Comparison of ENCODE assay signal across 8 mouse cellular contexts in genomic region chr3:122618402-122618801, GRCm38 (mm10). TPM values are rescaled to one million over a fixed set of nuclear protein-coding genes. Genes with fewer than 3 reads are reported as not detected.
DNase-seq lines count a peak whose midpoint lies in the region; ATAC-seq and TF ChIP-seq lines count a peak whose summit lies in the region.

No protein-coding gene starts in this region.

- H3K9me3 ChIP-seq in heart, embryonic 11.5 days (replicated peaks; ENCODE audit: control insufficient read depth, low read length): no peaks in the 10 kb centered on the region
- H3K9me3 ChIP-seq in kidney, embryonic 15.5 days (replicated peaks): no peaks in the 10 kb centered on the region
- no peaks in the 10 kb centered on the region for H3K9me3 ChIP-seq in lung, embryonic 16.5 days (ENCODE audit: control insufficient read depth, low read length)

- H3K9ac ChIP-seq in heart, embryonic 11.5 days (ENCODE audit: low read depth, low read length): peak overlapping the region; percentile 96
- H3K9ac ChIP-seq in kidney, embryonic 15.5 days: peak overlapping the region; percentile 97
- peak overlapping the region; percentile 99 for H3K9ac ChIP-seq in lung, embryonic 16.5 days (ENCODE audit: low read length)

- TF ChIP-seq CTCF in layer of hippocampus, adult 2 months (conservative IDR thresholded peaks at IDR 0.05): peak; percentile 29
- peak; percentile 37; the same call in 1 of the 2 replicates for TF ChIP-seq CTCF in brain, embryonic 14.5 days (IDR thresholded peaks at IDR 0.05; ENCODE audit: borderline replicate concordance, extremely low read depth, insufficient read depth, insufficient read length)

- H3K27me3 ChIP-seq in heart, embryonic 11.5 days (ENCODE audit: control insufficient read depth, insufficient read depth, low read length): no peaks in the 10 kb centered on the region
- H3K27me3 ChIP-seq in kidney, embryonic 15.5 days: no peaks in the 10 kb centered on the region
- no peaks in the 10 kb centered on the region for H3K27me3 ChIP-seq in lung, embryonic 16.5 days (ENCODE audit: control insufficient read depth, insufficient read depth, low read depth, low read length)

- H3K36me3 ChIP-seq in heart, embryonic 11.5 days (ENCODE audit: control insufficient read depth, insufficient read depth, low read length): no peaks in the 10 kb centered on the region
- H3K36me3 ChIP-seq in kidney, embryonic 15.5 days: no peaks in the 10 kb centered on the region
- H3K36me3 ChIP-seq in lung, embryonic 16.5 days (ENCODE audit: control insufficient read depth, insufficient read depth, low read length): no peaks in the 10 kb centered on the region

- H3K4me2 ChIP-seq in heart, embryonic 11.5 days: peak overlapping the region; percentile 96
- peak overlapping the region; percentile 88 for H3K4me2 ChIP-seq in kidney, embryonic 15.5 days
- peak overlapping the region; percentile 69 for H3K4me2 ChIP-seq in lung, embryonic 16.5 days (ENCODE audit: low read depth, low read length)

- ATAC-seq in heart, embryonic 11.5 days (replicated peaks; ENCODE audit: insufficient number of reproducible peaks, low FRiP score, low TSS enrichment): no peak
- 0 out of 2 replicates have a peak, but pooled peaks have one; percentile 5 for ATAC-seq in kidney, embryonic 15.5 days (replicated peaks; ENCODE audit: low FRiP score)
- peak; percentile 13; the same call in 1 of the 2 replicates for ATAC-seq in lung, embryonic 16.5 days (ENCODE audit: low read depth)
- ATAC-seq in inflammation-experienced regulatory T-cells, adult 6 months: no peak

- TF ChIP-seq POLR2A in brain, embryonic 14.5 days (IDR thresholded peaks at IDR 0.05; ENCODE audit: borderline replicate concordance, extremely low read depth, insufficient read depth, insufficient read length, poor library complexity, severe bottlenecking): no peak

- H3K4me1 ChIP-seq in heart, embryonic 11.5 days (ENCODE audit: control insufficient read depth, insufficient read depth, low read length): peaks cover 15% of the 10 kb centered on the region
- H3K4me1 ChIP-seq in kidney, embryonic 15.5 days: peaks cover 39% of the 10 kb centered on the region
- peaks cover 12% of the 10 kb centered on the region for H3K4me1 ChIP-seq in lung, embryonic 16.5 days (replicated peaks; ENCODE audit: control insufficient read depth, insufficient read depth, low read length)

- no peak for DNase-seq in layer of hippocampus, adult 2 months (ENCODE audit: low spot score in 2 of 2)
- DNase-seq in layer of hippocampus, adult 9-10 months (ENCODE audit: low spot score): no peak
- peak; percentile 74 for DNase-seq in brain, embryonic 14.5 days (ENCODE audit: low read depth)
- peak; percentile 41 to 62 for DNase-seq in right cerebral cortex, adult 2 months (ENCODE audit: low spot score in 2 of 2)

- H3K27ac ChIP-seq in layer of hippocampus, adult 2 months: peak overlapping the region; percentile 43; the same call in 1 of the 2 replicates
- no peak overlapping the region; the same call in 1 of the 2 replicates for H3K27ac ChIP-seq in heart, embryonic 11.5 days (ENCODE audit: low read depth, low read length)
- peak overlapping the region; percentile 98 for H3K27ac ChIP-seq in kidney, embryonic 15.5 days
- peak overlapping the region; percentile 97 for H3K27ac ChIP-seq in lung, embryonic 16.5 days (ENCODE audit: low read length)

- under 1% methylated on average over 30 of the region's 30 CpGs for WGBS in heart, embryonic 11.5 days (ENCODE audit: insufficient replicate concordance)
- WGBS in kidney, embryonic 15.5 days: under 1% methylated on average over 30 of the region's 30 CpGs
- under 1% methylated on average over 30 of the region's 30 CpGs for WGBS in lung, embryonic 16.5 days

- peak overlapping the region; percentile 73 for H3K4me3 ChIP-seq in layer of hippocampus, adult 2 months
- H3K4me3 ChIP-seq in heart, embryonic 11.5 days (ENCODE audit: low read depth, low read length): peak overlapping the region; percentile 88
- peak overlapping the region; percentile 97 for H3K4me3 ChIP-seq in kidney, embryonic 15.5 days (replicated peaks)
- H3K4me3 ChIP-seq in lung, embryonic 16.5 days (ENCODE audit: low read length): peak overlapping the region; percentile 95

RNA-seq across cellular contexts. Expression of gene Fnbp1l, which starts 1.1 kb away (rescaled TPM):
- 10 to 100 TPM; 29.6 to 31.8 TPM for total RNA-seq in layer of hippocampus, adult 2 months (2021)
- polyA plus RNA-seq in brain, embryonic 14.5 days (2012; rRNA removed): 292 and 358 TPM in 2 replicates
- 26.6 and 35.1 TPM in 2 replicates for polyA plus RNA-seq in heart, embryonic 11.5 days (2014; fragmentation: Nextera tagmentation; extraction: Ambion mirVana)
- polyA plus RNA-seq in kidney, embryonic 15.5 days (2015; fragmentation: Nextera tagmentation; extraction: Ambion mirVana): 46.7 and 53.7 TPM in 2 replicates
- 41.2 and 46.4 TPM in 2 replicates for polyA plus RNA-seq in lung, embryonic 16.5 days (2015; fragmentation: Nextera tagmentation; extraction: Ambion mirVana)
- polyA plus RNA-seq in inflammation-experienced regulatory T-cells, adult 6 months (2017; shearing (Covaris generic)): under 1 TPM in 1 of 3 experiments, not detected in 2; 0.38 TPM

Comparison
In these comparisons a context has a peak if more than half of its experiments do, and no peak if none do; other contexts are left out.
1. DNase-seq: peak in brain, embryonic 14.5 days (single experiment) and right cerebral cortex, adult 2 months (2 of 2); none in layer of hippocampus, adult 2 months (0 of 2) and layer of hippocampus, adult 9-10 months (single experiment).
2. ATAC-seq: peak in kidney, embryonic 15.5 days (single experiment) and lung, embryonic 16.5 days (single experiment); none in heart, embryonic 11.5 days (single experiment) and inflammation-experienced regulatory T-cells, adult 6 months (single experiment).
3. RNA of gene Fnbp1l, which starts 1.1 kb away (polyA plus RNA-seq): 292 to 358 TPM in brain, embryonic 14.5 days, 46.7 to 53.7 TPM in kidney, embryonic 15.5 days, 41.2 to 46.4 TPM in lung, embryonic 16.5 days and 26.6 to 35.1 TPM in heart, embryonic 11.5 days; 0.38 TPM in inflammation-experienced regulatory T-cells, adult 6 months; every median in the first group is over 10 times any median in the second.
4. Peak in every context shown above with its lines, with median percentiles within 50 percentile points of each other: H3K4me3 ChIP-seq, H3K4me2 ChIP-seq and H3K9ac ChIP-seq.